Mouse (Mus musculus): ENCODE data around the gene Syngr2. TPM values are rescaled to one million over a fixed set of nuclear protein-coding genes. Genes with fewer than 3 reads are reported as not detected.
A peak's percentile ranks its signal among the peaks of the same experiment; 100 is the strongest.

Gene Syngr2
- polyA plus RNA-seq, 1 experiment = 188 TPM

GRCm38 (mm10) chr11:117775540-117775939 is 33.9 kb upstream of the Syngr2 start:
- TF ChIP-seq POLR2A (IDR thresholded peaks at IDR 0.05; ENCODE audit: low read depth, low read length) (no peak), CTCF (IDR thresholded peaks at IDR 0.05; ENCODE audit: extremely low read depth, insufficient read depth, insufficient read length, insufficient replicate concordance) (no peak)
- peaks cover 18% of the 10 kb centered on the region; the same call in 1 of the 2 replicates for H3K4me1 ChIP-seq (ENCODE audit: control insufficient read depth, insufficient read depth, insufficient read length)
- H3K27ac ChIP-seq (ENCODE audit: insufficient read depth, low read length) = no peak overlapping the region
- no peak for DNase-seq (ENCODE audit: low read depth in 1 of 2, low spot score in 2 of 2)
- WGBS = 55% methylated on average over 10 of the region's 13 CpGs
- no peaks in the 10 kb centered on the region for H3K27me3 ChIP-seq (ENCODE audit: control insufficient read depth, insufficient read depth, low read length)
- H3K4me3 ChIP-seq (ENCODE audit: extremely low read depth, insufficient read depth, insufficient read length) = no peak overlapping the region
- peaks cover 51% of the 10 kb centered on the region for H3K36me3 ChIP-seq (ENCODE audit: control insufficient read depth, insufficient read depth, low read length)

GRCm38 (mm10) chr11:117776085-117776792 is 33.2 kb upstream of the Syngr2 start:
- peaks cover 48% of the 10 kb centered on the region for H3K36me3 ChIP-seq (ENCODE audit: control insufficient read depth, insufficient read depth, low read length)
- peaks cover 18% of the 10 kb centered on the region; the same call in 1 of the 2 replicates for H3K4me1 ChIP-seq (ENCODE audit: control insufficient read depth, insufficient read depth, insufficient read length)
- no peaks in the 10 kb centered on the region for H3K27me3 ChIP-seq (ENCODE audit: control insufficient read depth, insufficient read depth, low read length)
- WGBS = 68% methylated on average over 14 of the region's 14 CpGs
- no peak overlapping the region for H3K4me3 ChIP-seq (ENCODE audit: extremely low read depth, insufficient read depth, insufficient read length)
- no peak for DNase-seq (ENCODE audit: low read depth in 1 of 2, low spot score in 2 of 2)
- H3K27ac ChIP-seq (ENCODE audit: insufficient read depth, low read length) = 0 out of 2 replicates have a peak overlapping the region, but pooled peaks have one; percentile 5
- TF ChIP-seq POLR2A (IDR thresholded peaks at IDR 0.05; ENCODE audit: low read depth, low read length) (no peak), CTCF (IDR thresholded peaks at IDR 0.05; ENCODE audit: extremely low read depth, insufficient read depth, insufficient read length, insufficient replicate concordance) (no peak)

DNA sequence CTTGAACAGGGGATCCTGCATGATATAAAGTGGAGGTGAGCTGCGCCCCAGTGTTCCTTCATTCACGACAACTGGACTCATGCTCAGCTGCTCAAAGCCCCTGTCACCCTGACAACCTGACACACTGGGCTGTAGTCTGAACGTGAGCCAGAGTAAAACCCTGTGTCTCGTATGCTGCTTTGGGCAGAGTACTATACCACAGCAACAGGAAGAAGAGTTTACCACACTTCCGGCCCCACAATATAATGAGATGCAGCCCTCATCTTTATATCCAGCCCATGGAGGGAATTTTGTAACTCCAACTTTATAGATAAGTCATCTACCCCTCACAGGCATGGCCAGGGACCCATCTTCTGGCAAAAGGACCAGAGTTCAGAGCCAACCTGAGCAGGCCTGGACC is 32.4 kb upstream of the Syngr2 start:
- no peaks in the 10 kb centered on the region for H3K27me3 ChIP-seq (ENCODE audit: control insufficient read depth, insufficient read depth, low read length)
- WGBS = 45% methylated on average over 5 of the region's 5 CpGs
- no peak overlapping the region for H3K4me3 ChIP-seq (ENCODE audit: extremely low read depth, insufficient read depth, insufficient read length)
- H3K36me3 ChIP-seq (ENCODE audit: control insufficient read depth, insufficient read depth, low read length) = peaks cover 44% of the 10 kb centered on the region
- TF ChIP-seq POLR2A (IDR thresholded peaks at IDR 0.05; ENCODE audit: low read depth, low read length) (no peak), CTCF (IDR thresholded peaks at IDR 0.05; ENCODE audit: extremely low read depth, insufficient read depth, insufficient read length, insufficient replicate concordance) (no peak)
- H3K4me1 ChIP-seq (ENCODE audit: control insufficient read depth, insufficient read depth, insufficient read length) = peaks cover 18% of the 10 kb centered on the region; the same call in 1 of the 2 replicates
- DNase-seq (ENCODE audit: low read depth in 1 of 2, low spot score in 2 of 2) = no peak
- H3K27ac ChIP-seq (ENCODE audit: insufficient read depth, low read length) = peak overlapping the region; percentile 82

- DNase-seq (ENCODE audit: low read depth in 1 of 2, low spot score in 2 of 2) = no peak
- Histone ChIP-seq H3K36me3 (ENCODE audit: control insufficient read depth, insufficient read depth, low read length) (peaks cover 38% of the 10 kb centered on the region), H3K27me3 (ENCODE audit: control insufficient read depth, insufficient read depth, low read length) (no peaks in the 10 kb centered on the region), H3K27ac (ENCODE audit: insufficient read depth, low read length) (peak overlapping the region; percentile 82), H3K4me3 (ENCODE audit: extremely low read depth, insufficient read depth, insufficient read length) (no peak overlapping the region), H3K4me1 (ENCODE audit: control insufficient read depth, insufficient read depth, insufficient read length) (peaks cover 18% of the 10 kb centered on the region; the same call in 1 of the 2 replicates)
- 94% methylated on average over 11 of the region's 11 CpGs for WGBS
- TF ChIP-seq CTCF (IDR thresholded peaks at IDR 0.05; ENCODE audit: extremely low read depth, insufficient read depth, insufficient read length, insufficient replicate concordance) (no peak), POLR2A (IDR thresholded peaks at IDR 0.05; ENCODE audit: low read depth, low read length) (no peak)
Observed at GRCm38 (mm10) chr11:117778031-117778430, 31.4 kb upstream of the Syngr2 start.

DNA sequence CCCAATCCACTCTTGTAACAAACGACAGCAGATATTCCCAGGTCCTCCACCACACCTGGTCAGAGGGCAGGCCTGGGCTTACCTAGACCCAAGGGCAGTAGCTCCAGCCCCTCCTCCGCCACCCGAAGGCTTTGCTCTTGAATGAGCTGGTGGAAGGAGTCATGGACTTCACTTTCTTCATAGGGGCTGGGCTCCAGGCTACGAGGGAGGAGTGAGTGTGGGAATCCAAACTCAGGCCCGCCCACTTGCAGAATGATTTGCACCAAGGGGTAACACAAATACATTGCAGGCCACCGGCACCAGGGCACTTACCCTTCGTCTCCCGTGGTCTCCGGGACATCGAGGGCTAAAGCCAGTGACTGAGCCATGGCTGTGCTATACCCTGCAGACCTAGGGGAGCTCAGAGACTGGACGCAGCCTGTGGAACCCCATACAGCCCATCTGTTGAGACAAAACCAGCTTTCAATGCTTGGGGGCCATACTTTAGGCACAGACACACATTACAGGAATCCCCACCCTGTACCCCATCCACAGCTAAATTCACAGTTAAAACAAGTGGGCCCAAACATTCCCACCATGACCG is 30.5 kb upstream of the Syngr2 start:
- Histone ChIP-seq H3K4me3 (ENCODE audit: extremely low read depth, insufficient read depth, insufficient read length) (peak overlapping the region; percentile 86), H3K27me3 (ENCODE audit: control insufficient read depth, insufficient read depth, low read length) (no peaks in the 10 kb centered on the region), H3K4me1 (ENCODE audit: control insufficient read depth, insufficient read depth, insufficient read length) (peaks cover 18% of the 10 kb centered on the region; the same call in 1 of the 2 replicates), H3K27ac (ENCODE audit: insufficient read depth, low read length) (peak overlapping the region; percentile 99), H3K36me3 (ENCODE audit: control insufficient read depth, insufficient read depth, low read length) (peaks cover 31% of the 10 kb centered on the region)
- no peak for DNase-seq (ENCODE audit: low read depth in 1 of 2, low spot score in 2 of 2)
- no peak for TF ChIP-seq CTCF (IDR thresholded peaks at IDR 0.05; ENCODE audit: extremely low read depth, insufficient read depth, insufficient read length, insufficient replicate concordance)
- TF ChIP-seq POLR2A (IDR thresholded peaks at IDR 0.05; ENCODE audit: low read depth, low read length) = no peak
- 27% methylated on average over 12 of the region's 12 CpGs for WGBS

- DNase-seq (ENCODE audit: low read depth in 1 of 2, low spot score in 2 of 2) = peak in 1 of 2 experiments; percentile 71
- peaks cover 18% of the 10 kb centered on the region; the same call in 1 of the 2 replicates for H3K4me1 ChIP-seq (ENCODE audit: control insufficient read depth, insufficient read depth, insufficient read length)
- H3K36me3 ChIP-seq (ENCODE audit: control insufficient read depth, insufficient read depth, low read length) = peaks cover 27% of the 10 kb centered on the region
- peak overlapping the region; percentile 99 for H3K27ac ChIP-seq (ENCODE audit: insufficient read depth, low read length)
- H3K27me3 ChIP-seq (ENCODE audit: control insufficient read depth, insufficient read depth, low read length) = no peaks in the 10 kb centered on the region
- under 1% methylated on average over 38 of the region's 38 CpGs for WGBS
- H3K4me3 ChIP-seq (ENCODE audit: extremely low read depth, insufficient read depth, insufficient read length) = peak overlapping the region; percentile 86
- TF ChIP-seq POLR2A (IDR thresholded peaks at IDR 0.05; ENCODE audit: low read depth, low read length) (peak; percentile 70), CTCF (IDR thresholded peaks at IDR 0.05; ENCODE audit: extremely low read depth, insufficient read depth, insufficient read length, insufficient replicate concordance) (no peak)
Observed at GRCm38 (mm10) chr11:117779434-117780198, 29.9 kb upstream of the Syngr2 start.

All from spleen, adult 2 months (tissue).